Mouse (Mus musculus) neural tube, embryonic 11.5 days (tissue): ENCODE measurements around the gene Lrrc39. TPM values are rescaled to one million over a fixed set of nuclear protein-coding genes. Genes with fewer than 3 reads are reported as not detected.

Experiments used
- ATAC-seq: fragments of 200-750 bp; cut with Nextera tagmentation; 2 replicates; pipeline ENCODE4 v1.8.0; 2017; ENCODE audit warnings: moderate number of reproducible peaks, mild to moderate bottlenecking, moderate TSS enrichment, moderate library complexity; ENCODE audit not compliant: insufficient read depth, low FRiP score, low TSS enrichment
- DNase-seq: peaks from one replicate; pipeline ENCODE4 v3.0.0-alpha.2; 2015; ENCODE audit warnings: low spot score
- H3K27ac ChIP-seq: fragments of 300-500 bp; sonication (generic); 2 replicates; pipeline ENCODE4 v1.5.1; 2014; ENCODE audit warnings: low read depth, mild to moderate bottlenecking, low read length
- H3K27me3 ChIP-seq: fragments of 300-500 bp; sonication (generic); 2 replicates; pipeline ENCODE4 v1.6.1; 2014; ENCODE audit warnings: mild to moderate bottlenecking, low read length, mixed read lengths; ENCODE audit not compliant: control insufficient read depth, insufficient read depth
- H3K36me3 ChIP-seq: fragments of 300-500 bp; sonication (generic); 2 replicates; pipeline ENCODE4 v1.6.1; 2014; ENCODE audit warnings: mild to moderate bottlenecking, low read length, moderate library complexity, mixed read lengths; ENCODE audit not compliant: control insufficient read depth, insufficient read depth
- H3K4me1 ChIP-seq: fragments of 300-500 bp; sonication (generic); 2 replicates; pipeline ENCODE4 v1.6.1; 2014; ENCODE audit warnings: low read length, mixed read lengths; ENCODE audit not compliant: control insufficient read depth, insufficient read depth
- H3K4me2 ChIP-seq: fragments of 300-500 bp; sonication (generic); 2 replicates; pipeline ENCODE4 v1.6.1; 2014; ENCODE audit warnings: low read depth, mild to moderate bottlenecking, moderate library complexity
- H3K4me3 ChIP-seq: fragments of 300-500 bp; sonication (generic); 2 replicates; pipeline ENCODE4 v1.5.1; 2014; ENCODE audit warnings: low read depth, low read length
- H3K9ac ChIP-seq: fragments of 300-500 bp; sonication (generic); 2 replicates; pipeline ENCODE4 v1.6.1; 2014; ENCODE audit warnings: mild to moderate bottlenecking, low read length
- H3K9me3 ChIP-seq: fragments of 300-500 bp; sonication (generic); 2 replicates; pipeline ENCODE4 v1.6.1; 2016; ENCODE audit warnings: low read length; ENCODE audit not compliant: control insufficient read depth
- WGBS: fragments of 180-500 bp; shearing (Covaris S2); extraction: QIAGEN DNeasy Blood & Tissue Kit; methylation state at CpG from one replicate; pipeline ENCODE4 v1.1.7; 2014; 5-methylcytosine and 5-hydroxymethylcytosine counted together
- polyA plus RNA-seq: library from polyadenylated mRNA; unstranded; fragments of >200 nt; fragmentation: Nextera tagmentation; extraction: Ambion mirVana; gene quantifications from 2 replicates; pipeline ENCODE4 v1.2.1, GENCODE M21; 2014

The Lrrc39 gene
- polyA plus RNA-seq, 1 experiment from 2014 or later, result 0.65 TPM

- H3K9ac ChIP-seq, result no peak overlapping the region
Observed at GRCm38 (mm10) chr3:116618855-116619254, 56.1 kb downstream of the Lrrc39 start.

GRCm38 (mm10) chr3:116620636-116621370 lies 58.0 kb downstream of the Lrrc39 start:
- no peak overlapping the region for H3K9ac ChIP-seq
- H3K36me3 ChIP-seq, result peaks cover 8% of the 10 kb centered on the region
- H3K27ac ChIP-seq, result no peak overlapping the region
- WGBS, result 97% methylated on average over 7 of the region's 7 CpGs
- H3K4me1 ChIP-seq, result no peaks in the 10 kb centered on the region
- ATAC-seq (no peak), DNase-seq (no peak)
- no peak overlapping the region for H3K4me3 ChIP-seq
- no peak overlapping the region for H3K4me2 ChIP-seq
- H3K9me3 ChIP-seq, result no peaks in the 10 kb centered on the region
- no peaks in the 10 kb centered on the region for H3K27me3 ChIP-seq

More at GRCm38 (mm10) chr3:116618855-116619254, 56.1 kb downstream of the Lrrc39 start:
- H3K36me3 ChIP-seq, result peaks cover 10% of the 10 kb centered on the region
- DNase-seq, result no peak
- H3K4me2 ChIP-seq, result no peak overlapping the region
- no peaks in the 10 kb centered on the region for H3K4me1 ChIP-seq
- 90% methylated on average over 6 of the region's 6 CpGs for WGBS
- no peak overlapping the region for H3K4me3 ChIP-seq
- ATAC-seq, result no peak
- no peaks in the 10 kb centered on the region for H3K9me3 ChIP-seq
- H3K27ac ChIP-seq, result no peak overlapping the region
- no peaks in the 10 kb centered on the region for H3K27me3 ChIP-seq

- no peak overlapping the region for H3K4me2 ChIP-seq
- no peaks in the 10 kb centered on the region for H3K4me1 ChIP-seq
- H3K9ac ChIP-seq, result no peak overlapping the region
- no peak overlapping the region for H3K4me3 ChIP-seq
- peaks cover 8% of the 10 kb centered on the region for H3K36me3 ChIP-seq
- ATAC-seq (no peak), DNase-seq (no peak)
- no peak overlapping the region for H3K27ac ChIP-seq
- 93% methylated on average over 7 of the region's 7 CpGs for WGBS
- no peaks in the 10 kb centered on the region for H3K9me3 ChIP-seq
- H3K27me3 ChIP-seq, result no peaks in the 10 kb centered on the region
Observed at GRCm38 (mm10) chr3:116622641-116623040, 59.9 kb downstream of the Lrrc39 start.

GRCm38 (mm10) chr3:116631459-116631858 lies 68.7 kb downstream of the Lrrc39 start:
- no peak for ATAC-seq
- H3K36me3 ChIP-seq, result peaks cover 6% of the 10 kb centered on the region

More at GRCm38 (mm10) chr3:116631459-116631858, 68.7 kb downstream of the Lrrc39 start:
- no peaks in the 10 kb centered on the region for H3K9me3 ChIP-seq
- no peaks in the 10 kb centered on the region for H3K27me3 ChIP-seq
- no peak overlapping the region for H3K9ac ChIP-seq
- no peak overlapping the region for H3K4me3 ChIP-seq
- H3K4me2 ChIP-seq, result no peak overlapping the region
- WGBS, result 91% methylated on average over 1 of the region's 1 CpGs
- no peaks in the 10 kb centered on the region for H3K4me1 ChIP-seq
- no peak for DNase-seq
- no peak overlapping the region for H3K27ac ChIP-seq

Other genes starting within 250 kb of the Lrrc39 start
- gene Cdc14a, start 138.9 kb upstream of the Lrrc39 start, polyA plus RNA-seq, result 18.2 and 19.7 TPM in 2 replicates
- gene Rtca, start 54.8 kb upstream of the Lrrc39 start, polyA plus RNA-seq, result 118 and 119 TPM in 2 replicates
- 12.5 and 13.0 TPM in 2 replicates for gene Dbt, start 49.9 kb upstream of the Lrrc39 start, polyA plus RNA-seq
- gene Sass6, start 32.0 kb downstream of the Lrrc39 start, polyA plus RNA-seq, result 33.0 and 36.2 TPM in 2 replicates
- gene Trmt13, start 51.6 kb downstream of the Lrrc39 start, polyA plus RNA-seq, result 18.8 and 23.4 TPM in 2 replicates
- 79.9 and 81.1 TPM in 2 replicates for gene Mfsd14a, start 99.7 kb downstream of the Lrrc39 start, polyA plus RNA-seq
- not detected in 2 replicates for gene Gm43191, start 118.3 kb downstream of the Lrrc39 start, polyA plus RNA-seq
- 8.8 and 8.9 TPM in 2 replicates for gene Slc35a3, start 149.9 kb downstream of the Lrrc39 start, polyA plus RNA-seq
- 17.0 and 18.2 TPM in 2 replicates for gene Agl, start 245.2 kb downstream of the Lrrc39 start, polyA plus RNA-seq